Mouse (Mus musculus) cerebellum, postnatal 4 days (tissue): ENCODE data around the gene Htra3.

Source experiments
- DNase-seq, 2 experiments: peaks; one replicate each; pipeline ENCODE4 v3.0.0; 2022; ENCODE audit warnings: low spot score in 2 of 2, mixed read lengths in 1 of 2

Htra3 gene

DNA sequence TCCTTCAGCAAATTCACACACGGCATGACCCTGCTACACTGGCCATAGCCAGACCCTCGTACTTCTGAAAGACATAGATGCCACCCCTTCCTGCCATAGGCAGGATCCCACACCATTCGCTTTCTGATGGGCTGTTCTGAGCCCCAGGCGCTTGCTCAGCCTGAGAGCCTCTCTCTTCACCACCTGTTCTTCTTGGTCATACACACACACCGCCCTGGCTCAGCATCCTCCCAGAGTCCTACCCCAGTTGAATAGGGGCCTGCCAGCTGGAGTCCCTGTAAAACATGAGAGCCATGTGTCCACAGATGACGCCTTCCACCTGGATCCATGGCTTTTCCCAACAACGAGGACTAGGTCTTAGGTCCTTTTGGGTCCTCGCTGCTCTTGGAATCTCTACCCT lies 66.9 kb downstream of the Htra3 start:
- no peak for DNase-seq

DNA sequence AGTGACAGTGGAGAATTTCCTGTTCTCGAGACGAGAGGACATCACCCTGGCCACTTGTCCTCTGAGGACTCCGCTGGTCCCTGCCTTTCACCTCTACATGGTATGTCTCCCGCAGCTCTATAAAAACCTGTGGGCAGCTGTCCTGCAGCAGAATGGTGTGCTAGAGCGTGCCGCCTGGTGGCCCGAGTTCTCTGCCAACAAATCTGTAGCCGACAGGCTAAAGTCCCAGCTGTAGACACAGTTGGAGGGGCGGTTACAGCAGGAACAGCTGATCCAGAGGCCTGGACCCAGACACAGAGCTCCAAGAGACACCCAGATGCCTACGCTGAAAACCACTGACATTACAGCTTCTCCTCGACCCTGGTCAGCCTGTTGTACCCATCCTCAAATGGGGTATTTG lies 67.7 kb downstream of the Htra3 start:
- DNase-seq = peak in 1 of 2 experiments; percentile 43

DNA sequence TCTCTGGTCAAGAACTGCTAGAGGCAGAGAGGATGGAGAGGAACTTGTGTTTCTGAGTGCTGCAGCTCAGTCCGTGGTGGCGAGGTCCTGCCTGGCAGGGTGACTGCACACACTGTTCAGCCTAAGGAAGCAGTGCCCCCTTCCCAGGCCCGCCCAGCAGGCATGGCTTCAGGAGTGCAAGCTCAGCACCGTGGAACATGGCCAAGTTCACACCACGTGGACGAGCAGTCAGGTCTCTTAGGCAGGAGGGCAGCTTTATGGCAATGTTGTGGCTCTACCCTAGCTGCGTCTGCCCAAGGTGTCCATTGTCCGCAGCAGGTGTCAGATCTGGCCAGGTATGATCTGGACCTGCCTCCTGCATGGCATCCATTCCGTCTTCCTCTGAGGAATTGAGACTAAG lies 68.4 kb downstream of the Htra3 start:
- no peak for DNase-seq

DNA sequence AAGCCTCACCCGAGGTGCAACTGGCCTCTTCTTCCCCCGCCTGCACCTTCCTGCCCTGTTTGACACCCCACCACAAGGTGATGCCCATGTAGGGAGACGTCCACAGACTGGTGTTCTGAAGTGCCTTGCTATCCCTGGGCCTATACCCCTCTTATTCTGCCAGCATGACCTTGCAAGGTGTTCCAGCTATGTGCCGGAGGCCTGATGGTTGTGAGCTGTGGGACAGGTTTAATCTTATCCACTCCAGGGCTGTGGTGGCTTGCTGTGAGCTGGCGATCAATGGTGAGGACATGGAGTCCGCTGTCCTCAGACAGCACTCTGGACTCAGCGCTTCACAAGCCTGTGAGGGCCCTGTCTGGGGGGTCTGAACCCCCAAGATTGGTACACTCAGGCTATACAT lies 69.2 kb downstream of the Htra3 start:
- no peak for DNase-seq

DNA sequence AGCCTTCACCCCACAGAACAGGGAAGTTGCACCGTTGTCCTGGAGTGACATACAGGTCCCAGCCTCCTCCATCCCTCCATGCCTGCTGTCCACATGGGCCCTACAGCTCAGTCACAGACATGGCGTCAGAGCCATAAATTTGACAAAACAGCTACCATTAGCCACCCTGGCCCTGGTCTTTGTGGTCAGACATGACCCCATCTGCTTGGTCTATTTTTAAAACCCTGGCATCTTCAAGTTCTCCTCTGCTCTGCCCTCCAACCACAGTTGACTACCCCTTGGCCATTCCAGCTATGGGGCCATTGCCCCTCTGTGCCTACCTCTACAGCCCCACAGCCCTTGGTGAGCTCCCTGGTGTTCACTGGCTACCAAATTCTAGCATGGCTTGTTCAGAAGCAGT lies 69.6 kb downstream of the Htra3 start:
- no peak for DNase-seq

DNA sequence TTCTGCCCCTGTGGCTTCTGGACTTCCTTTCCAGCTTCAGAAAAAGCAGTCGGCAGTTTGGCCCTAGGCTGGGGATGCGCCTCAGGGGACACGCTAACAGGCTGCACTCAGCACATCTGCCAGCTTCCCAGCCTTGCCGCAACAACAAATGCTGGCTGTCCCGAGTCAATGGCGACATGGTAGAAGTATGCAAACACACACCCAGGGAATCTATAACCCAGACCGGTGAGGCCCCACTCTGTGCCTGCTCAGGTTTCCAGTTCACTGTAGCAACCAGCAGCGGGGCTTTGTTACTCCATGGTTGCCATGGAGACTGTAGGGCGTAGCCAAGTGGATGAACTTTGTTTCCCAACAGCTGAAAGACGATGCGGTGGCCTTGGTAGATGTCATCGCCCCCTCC lies 70.2 kb downstream of the Htra3 start:
- peak in 1 of 2 experiments; percentile 22 for DNase-seq

DNA sequence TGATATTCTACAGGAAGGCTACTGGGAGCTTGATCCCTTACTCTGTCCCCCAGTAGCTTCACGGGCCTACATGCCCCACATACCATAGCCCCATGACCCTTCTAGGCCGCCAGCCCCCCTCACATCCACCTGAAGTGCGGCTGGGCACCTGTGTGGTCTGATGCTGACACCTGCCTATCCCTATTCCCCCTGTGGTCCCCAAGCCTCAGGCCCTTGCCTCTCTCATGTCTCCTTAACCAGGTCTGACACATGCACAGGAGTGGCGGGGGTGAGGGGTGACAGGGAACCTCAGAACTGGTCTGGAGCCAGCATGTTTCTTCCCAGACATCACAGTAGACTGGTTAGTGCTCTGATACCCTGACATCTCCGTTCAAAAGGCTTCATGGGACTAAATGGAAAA lies 71.0 kb downstream of the Htra3 start:
- DNase-seq = no peak

DNA sequence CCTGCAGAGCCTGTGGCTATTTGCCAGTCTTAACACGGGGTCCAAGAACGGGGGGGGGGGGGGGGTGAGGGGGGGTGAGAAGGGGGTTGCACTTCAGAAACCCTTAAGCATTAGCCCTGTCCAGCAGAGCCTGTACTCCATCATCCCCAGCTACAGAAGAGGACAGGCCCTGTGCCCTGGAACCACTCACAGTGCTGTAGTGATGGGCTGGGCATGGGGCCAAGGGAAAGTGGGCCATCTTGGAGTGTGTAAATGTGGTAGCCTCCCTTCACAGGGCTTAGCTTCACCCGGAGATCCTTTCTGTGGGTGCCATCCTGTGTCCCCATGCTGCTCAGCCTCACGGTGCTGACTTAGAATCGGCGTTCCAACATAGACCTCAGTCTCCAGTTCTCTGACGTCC lies 71.8 kb downstream of the Htra3 start:
- peak in 1 of 2 experiments; percentile 38 for DNase-seq

DNA sequence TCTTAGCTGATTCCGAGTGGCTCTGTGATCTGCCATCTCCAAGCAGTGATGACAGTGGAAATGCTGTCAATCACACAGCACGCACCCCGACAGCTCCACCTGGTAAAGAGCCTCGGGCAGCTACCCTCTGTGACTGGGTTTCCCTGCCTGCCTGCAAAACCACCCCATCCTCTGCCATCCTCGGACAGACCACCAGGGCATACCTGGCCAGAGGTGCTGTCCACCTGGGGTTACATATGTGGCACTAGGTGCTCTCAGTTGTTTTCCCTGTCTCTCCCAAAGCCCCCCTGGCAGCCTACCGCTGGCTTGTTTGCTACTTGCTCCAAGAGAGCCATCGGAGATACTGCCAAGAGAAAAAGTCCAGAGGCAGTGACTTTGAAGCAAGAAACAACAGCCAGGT lies 72.8 kb downstream of the Htra3 start:
- no peak for DNase-seq

DNA sequence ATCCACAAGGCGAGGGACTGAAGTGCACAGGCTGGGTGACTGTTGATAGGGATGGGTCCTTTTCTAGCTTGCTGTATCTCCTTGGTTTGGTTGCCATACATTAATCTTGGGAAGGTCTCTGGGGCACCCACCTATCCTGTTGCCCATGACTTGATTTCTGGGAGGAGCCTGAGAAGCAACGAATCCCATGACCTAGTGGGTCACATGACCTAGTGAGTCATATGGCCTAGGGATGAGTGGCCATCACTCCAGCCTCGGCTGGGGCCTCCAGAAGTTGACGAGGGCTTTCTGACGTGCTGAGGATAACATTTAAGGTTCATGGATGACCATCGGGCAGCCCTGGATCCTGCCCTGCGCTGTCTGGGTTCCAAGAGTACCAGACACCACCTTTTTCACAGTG lies 74.2 kb downstream of the Htra3 start:
- DNase-seq = no peak
